Mouse (Mus musculus): Measurements from ENCODE around the gene Cby1. TPM values are rescaled to one million over a fixed set of nuclear protein-coding genes. Genes with fewer than 3 reads are reported as not detected.

Cby1 gene
- 3.1 and 5.6 TPM in 2 replicates for polyA plus RNA-seq (2012; rRNA removed)

- no peaks in the 10 kb centered on the region for H3K27me3 ChIP-seq (ENCODE audit: control insufficient read depth, insufficient read depth, low read length)
- peaks cover 3% of the 10 kb centered on the region; the same call in 1 of the 2 replicates for H3K4me1 ChIP-seq (ENCODE audit: control insufficient read depth, insufficient read depth, insufficient read length, low read length)
- TF ChIP-seq POLR2A (IDR thresholded peaks at IDR 0.05; ENCODE audit: low read depth, low read length), result peak; percentile 73; the same call in 1 of the 2 replicates
- no peak for TF ChIP-seq CTCF (IDR thresholded peaks at IDR 0.05; ENCODE audit: extremely low read depth, insufficient read length, insufficient replicate concordance, low read depth, low read length)
- H3K27ac ChIP-seq (ENCODE audit: insufficient read depth, low read depth, low read length), result peak within 1 kb of the TSS; percentile 92
- WGBS, result under 1% methylated on average over 55 of the region's 55 CpGs
- no peaks in the 10 kb centered on the region for H3K36me3 ChIP-seq (ENCODE audit: control insufficient read depth, insufficient read depth, low read length)
- peak within 1 kb of the TSS; percentile 69 for H3K4me3 ChIP-seq (ENCODE audit: low read depth, low read length)
These were observed at the start of gene Cby1, which contains the start of gene Fam227a for GRCm38 (mm10) chr15:79658531-79659375. Gene Cby1 (plus strand): TSS chr15:79659199. Gene Fam227a (minus strand): TSS chr15:79658956.

- no peaks in the 10 kb centered on the region for H3K4me1 ChIP-seq (ENCODE audit: control insufficient read depth, insufficient read depth, insufficient read length, low read length)
- WGBS, result 99% methylated on average over 2 of the region's 2 CpGs
- H3K4me3 ChIP-seq (ENCODE audit: low read depth, low read length), result no peak overlapping the region
- TF ChIP-seq CTCF (IDR thresholded peaks at IDR 0.05; ENCODE audit: extremely low read depth, insufficient read length, insufficient replicate concordance, low read depth, low read length), result no peak
- TF ChIP-seq POLR2A (IDR thresholded peaks at IDR 0.05; ENCODE audit: low read depth, low read length), result no peak
- no peak overlapping the region for H3K27ac ChIP-seq (ENCODE audit: insufficient read depth, low read depth, low read length)
- peaks cover 14% of the 10 kb centered on the region for H3K27me3 ChIP-seq (ENCODE audit: control insufficient read depth, insufficient read depth, low read length)
- H3K36me3 ChIP-seq (ENCODE audit: control insufficient read depth, insufficient read depth, low read length), result no peaks in the 10 kb centered on the region
These were observed 49.8 kb upstream of the Cby1 start for GRCm38 (mm10) chr15:79609226-79609625.

GRCm38 (mm10) chr15:79615501-79615900 is 43.5 kb upstream of the Cby1 start:
- H3K4me1 ChIP-seq (ENCODE audit: control insufficient read depth, insufficient read depth, insufficient read length, low read length), result no peaks in the 10 kb centered on the region
- 78% methylated on average over 7 of the region's 7 CpGs for WGBS
- H3K36me3 ChIP-seq (ENCODE audit: control insufficient read depth, insufficient read depth, low read length), result no peaks in the 10 kb centered on the region
- no peak overlapping the region for H3K27ac ChIP-seq (ENCODE audit: insufficient read depth, low read depth, low read length)
- H3K27me3 ChIP-seq (ENCODE audit: control insufficient read depth, insufficient read depth, low read length), result no peaks in the 10 kb centered on the region
- no peak for TF ChIP-seq POLR2A (IDR thresholded peaks at IDR 0.05; ENCODE audit: low read depth, low read length)
- no peak for TF ChIP-seq CTCF (IDR thresholded peaks at IDR 0.05; ENCODE audit: extremely low read depth, insufficient read length, insufficient replicate concordance, low read depth, low read length)
- no peak overlapping the region for H3K4me3 ChIP-seq (ENCODE audit: low read depth, low read length)

GRCm38 (mm10) chr15:79616729-79617128 is 42.3 kb upstream of the Cby1 start:
- Histone ChIP-seq H3K27me3 (ENCODE audit: control insufficient read depth, insufficient read depth, low read length) (no peaks in the 10 kb centered on the region), H3K4me1 (ENCODE audit: control insufficient read depth, insufficient read depth, insufficient read length, low read length) (no peaks in the 10 kb centered on the region), H3K36me3 (ENCODE audit: control insufficient read depth, insufficient read depth, low read length) (no peaks in the 10 kb centered on the region), H3K4me3 (ENCODE audit: low read depth, low read length) (no peak overlapping the region), H3K27ac (ENCODE audit: insufficient read depth, low read depth, low read length) (no peak overlapping the region)
- no peak for TF ChIP-seq CTCF (IDR thresholded peaks at IDR 0.05; ENCODE audit: extremely low read depth, insufficient read length, insufficient replicate concordance, low read depth, low read length)
- TF ChIP-seq POLR2A (IDR thresholded peaks at IDR 0.05; ENCODE audit: low read depth, low read length), result no peak
- 71% methylated on average over 5 of the region's 5 CpGs for WGBS

- no peaks in the 10 kb centered on the region for H3K4me1 ChIP-seq (ENCODE audit: control insufficient read depth, insufficient read depth, insufficient read length, low read length)
- H3K4me3 ChIP-seq (ENCODE audit: low read depth, low read length), result no peak overlapping the region
- no peak for TF ChIP-seq CTCF (IDR thresholded peaks at IDR 0.05; ENCODE audit: extremely low read depth, insufficient read length, insufficient replicate concordance, low read depth, low read length)
- TF ChIP-seq POLR2A (IDR thresholded peaks at IDR 0.05; ENCODE audit: low read depth, low read length), result no peak
- H3K36me3 ChIP-seq (ENCODE audit: control insufficient read depth, insufficient read depth, low read length), result no peaks in the 10 kb centered on the region
- H3K27ac ChIP-seq (ENCODE audit: insufficient read depth, low read depth, low read length), result no peak overlapping the region
- H3K27me3 ChIP-seq (ENCODE audit: control insufficient read depth, insufficient read depth, low read length), result no peaks in the 10 kb centered on the region
- 83% methylated on average over 11 of the region's 11 CpGs for WGBS
These were observed 41.9 kb upstream of the Cby1 start for GRCm38 (mm10) chr15:79617135-79617534.

- H3K36me3 ChIP-seq (ENCODE audit: control insufficient read depth, insufficient read depth, low read length), result no peaks in the 10 kb centered on the region
- WGBS, result 69% methylated on average over 7 of the region's 7 CpGs
- no peak overlapping the region for H3K4me3 ChIP-seq (ENCODE audit: low read depth, low read length)
- no peaks in the 10 kb centered on the region for H3K27me3 ChIP-seq (ENCODE audit: control insufficient read depth, insufficient read depth, low read length)
- H3K4me1 ChIP-seq (ENCODE audit: control insufficient read depth, insufficient read depth, insufficient read length, low read length), result no peaks in the 10 kb centered on the region
- TF ChIP-seq CTCF (IDR thresholded peaks at IDR 0.05; ENCODE audit: extremely low read depth, insufficient read length, insufficient replicate concordance, low read depth, low read length), result no peak
- H3K27ac ChIP-seq (ENCODE audit: insufficient read depth, low read depth, low read length), result no peak overlapping the region
These were observed 40.5 kb upstream of the Cby1 start for GRCm38 (mm10) chr15:79618456-79618855.

GRCm38 (mm10) chr15:79619770-79620414 is 39.1 kb upstream of the Cby1 start:
- 85% methylated on average over 11 of the region's 11 CpGs for WGBS
- H3K36me3 ChIP-seq (ENCODE audit: control insufficient read depth, insufficient read depth, low read length), result no peaks in the 10 kb centered on the region
- no peaks in the 10 kb centered on the region for H3K27me3 ChIP-seq (ENCODE audit: control insufficient read depth, insufficient read depth, low read length)
- TF ChIP-seq POLR2A (IDR thresholded peaks at IDR 0.05; ENCODE audit: low read depth, low read length) (no peak), CTCF (IDR thresholded peaks at IDR 0.05; ENCODE audit: extremely low read depth, insufficient read length, insufficient replicate concordance, low read depth, low read length) (no peak)
- H3K4me1 ChIP-seq (ENCODE audit: control insufficient read depth, insufficient read depth, insufficient read length, low read length), result no peaks in the 10 kb centered on the region
- H3K27ac ChIP-seq (ENCODE audit: insufficient read depth, low read depth, low read length), result no peak overlapping the region
- no peak overlapping the region for H3K4me3 ChIP-seq (ENCODE audit: low read depth, low read length)
